Mouse (Mus musculus) embryonic fibroblast, embryonic 13.5 days (primary cell): ENCODE data around the gene Dgkg.

ENCODE experiments used
- CTCF ChIP-seq: IDR thresholded peaks from 2 replicates; pipeline ENCODE4 v1.5.1; 2011; ENCODE audit warnings: mild to moderate bottlenecking, control low read depth, low read length, moderate library complexity, borderline replicate concordance; ENCODE audit not compliant: insufficient read depth
- POLR2A ChIP-seq: IDR thresholded peaks from 2 replicates; pipeline ENCODE4 v1.6.1; 2011; ENCODE audit warnings: low read depth, mild to moderate bottlenecking, control low read depth, low read length, moderate library complexity

DNA sequence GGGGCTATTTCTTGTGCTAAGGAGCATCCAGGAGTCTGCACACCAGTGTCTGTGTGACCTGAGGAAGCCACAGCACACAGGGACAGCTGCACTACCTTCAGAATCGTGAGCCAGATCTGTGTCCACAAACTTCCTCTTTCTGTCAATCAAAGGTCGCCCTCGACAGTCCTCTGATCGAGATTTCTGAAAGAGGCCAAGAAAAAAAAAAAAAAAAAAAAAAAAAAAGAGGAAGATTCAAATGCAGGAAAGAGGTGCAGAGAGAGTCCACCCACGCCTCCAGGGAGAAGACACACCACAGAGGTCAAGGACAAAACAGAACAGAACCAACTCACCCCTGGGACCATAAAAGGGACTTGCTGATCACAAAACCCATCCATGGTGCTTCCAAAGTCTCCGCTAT is 220.9 kb downstream of the Dgkg start:
- TF ChIP-seq CTCF = no peak
- no peak for TF ChIP-seq POLR2A
